Mouse (Mus musculus) forebrain, embryonic 14.5 days (tissue): ENCODE measurements around the gene Fpr3. TPM values are rescaled to one million over a fixed set of nuclear protein-coding genes. Genes with fewer than 3 reads are reported as not detected.

Experiments used
- ATAC-seq: fragments of 200-750 bp; cut with Nextera tagmentation; 2 replicates; pipeline ENCODE4 v1.8.0; 2017; ENCODE audit warnings: mild to moderate bottlenecking, moderate library complexity
- DNase-seq: peaks from one replicate; pipeline ENCODE4 v3.0.0-alpha.2; 2015; ENCODE audit warnings: low spot score
- H3K27ac ChIP-seq: fragments of 300-500 bp; sonication (generic); 2 replicates; pipeline ENCODE4 v1.5.1; 2014; ENCODE audit warnings: low read depth, mild to moderate bottlenecking, control low read depth, low read length, moderate library complexity
- H3K27me3 ChIP-seq: fragments of 300-500 bp; sonication (generic); replicated peaks from 2 replicates; pipeline ENCODE4 v1.6.1; 2014; ENCODE audit warnings: low read length, control low read depth, mixed read lengths; ENCODE audit not compliant: control insufficient read depth, insufficient read depth
- H3K36me3 ChIP-seq: fragments of 300-500 bp; sonication (generic); 2 replicates; pipeline ENCODE4 v1.6.1; 2014; ENCODE audit warnings: low read length, control low read depth; ENCODE audit not compliant: control insufficient read depth, insufficient read depth
- H3K4me1 ChIP-seq: fragments of 300-500 bp; sonication (generic); 2 replicates; pipeline ENCODE4 v1.6.1; 2014; ENCODE audit warnings: antibody characterized with exemption, low read length, control low read depth; ENCODE audit not compliant: control insufficient read depth, insufficient read depth
- H3K4me2 ChIP-seq: fragments of 300-500 bp; sonication (generic); 2 replicates; pipeline ENCODE4 v1.6.1; 2014; ENCODE audit warnings: mild to moderate bottlenecking, control low read depth, low read length
- H3K4me3 ChIP-seq: fragments of 300-500 bp; sonication (generic); 2 replicates; pipeline ENCODE4 v1.5.1; 2014; ENCODE audit warnings: low read depth, low read length, control low read depth
- H3K9ac ChIP-seq: fragments of 300-500 bp; sonication (generic); 2 replicates; pipeline ENCODE4 v1.6.1; 2014; ENCODE audit warnings: mild to moderate bottlenecking, low read length, control low read depth, moderate library complexity
- H3K9me3 ChIP-seq: fragments of 300-500 bp; sonication (generic); replicated peaks from 2 replicates; pipeline ENCODE4 v1.6.1; 2016; ENCODE audit warnings: low read length, control low read depth, mixed read lengths; ENCODE audit not compliant: control insufficient read depth
- WGBS: fragments of 180-500 bp; shearing (Covaris S2); extraction: QIAGEN DNeasy Blood & Tissue Kit; methylation state at CpG from one replicate; pipeline ENCODE4 v1.1.7; 2014; 5-methylcytosine and 5-hydroxymethylcytosine counted together
- polyA plus RNA-seq: library from polyadenylated mRNA; unstranded; fragments of >200 nt; fragmentation: Nextera tagmentation; extraction: Ambion mirVana; gene quantifications from 2 replicates; pipeline ENCODE4 v1.2.1, GENCODE M21; 2014

Fpr3 gene
- polyA plus RNA-seq, 1 experiment from 2014 or later = not detected

DNA sequence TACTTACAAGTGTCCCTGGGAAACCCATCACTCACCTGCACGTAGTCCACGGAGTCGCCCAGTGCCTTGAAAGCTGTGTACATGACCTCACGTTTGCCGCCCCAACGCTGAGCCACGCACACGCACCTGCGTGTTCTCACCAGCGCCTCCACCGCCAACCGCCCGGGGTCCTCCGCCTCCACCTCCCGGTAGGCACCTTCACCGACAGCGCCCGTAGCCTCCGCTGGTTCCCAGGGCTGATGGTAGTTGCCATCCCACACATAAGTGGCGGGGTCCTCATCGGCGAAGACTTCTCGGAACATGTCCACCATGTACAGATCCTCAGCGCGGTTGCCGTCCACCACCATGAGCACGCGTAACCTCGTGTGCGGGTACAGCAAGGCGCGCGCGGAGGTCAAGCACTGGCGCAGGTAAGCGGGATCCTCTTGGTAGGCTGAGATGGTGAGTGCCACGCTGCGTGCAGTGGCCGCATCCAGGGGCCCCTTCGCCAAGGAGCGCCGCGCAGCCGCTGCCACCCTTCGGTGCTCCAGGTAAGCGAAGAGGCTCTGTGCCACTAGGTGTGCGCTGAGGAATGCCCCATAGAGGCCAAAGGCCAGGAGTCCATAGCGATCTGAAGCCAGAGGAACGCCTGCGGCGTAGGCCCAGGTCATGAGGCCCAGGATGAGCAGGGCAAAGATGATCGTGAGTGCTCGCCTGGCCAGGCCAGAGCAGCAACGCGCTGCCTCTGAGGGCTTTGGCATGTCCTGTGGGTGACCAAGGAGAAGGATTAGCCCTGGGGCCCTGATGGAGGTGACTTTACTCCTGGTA is 37.5 kb upstream of the Fpr3 start:
- H3K4me3 ChIP-seq = no peak overlapping the region
- no peaks in the 10 kb centered on the region for H3K9me3 ChIP-seq
- H3K4me1 ChIP-seq = no peaks in the 10 kb centered on the region
- DNase-seq = no peak
- ATAC-seq = peak; percentile 30; the same call in 1 of the 2 replicates
- no peaks in the 10 kb centered on the region for H3K27me3 ChIP-seq
- H3K27ac ChIP-seq = no peak overlapping the region
- WGBS = 24% methylated on average over 55 of the region's 55 CpGs
- no peak overlapping the region for H3K9ac ChIP-seq
- H3K36me3 ChIP-seq = no peaks in the 10 kb centered on the region
- H3K4me2 ChIP-seq = peak overlapping the region; percentile 23

DNA sequence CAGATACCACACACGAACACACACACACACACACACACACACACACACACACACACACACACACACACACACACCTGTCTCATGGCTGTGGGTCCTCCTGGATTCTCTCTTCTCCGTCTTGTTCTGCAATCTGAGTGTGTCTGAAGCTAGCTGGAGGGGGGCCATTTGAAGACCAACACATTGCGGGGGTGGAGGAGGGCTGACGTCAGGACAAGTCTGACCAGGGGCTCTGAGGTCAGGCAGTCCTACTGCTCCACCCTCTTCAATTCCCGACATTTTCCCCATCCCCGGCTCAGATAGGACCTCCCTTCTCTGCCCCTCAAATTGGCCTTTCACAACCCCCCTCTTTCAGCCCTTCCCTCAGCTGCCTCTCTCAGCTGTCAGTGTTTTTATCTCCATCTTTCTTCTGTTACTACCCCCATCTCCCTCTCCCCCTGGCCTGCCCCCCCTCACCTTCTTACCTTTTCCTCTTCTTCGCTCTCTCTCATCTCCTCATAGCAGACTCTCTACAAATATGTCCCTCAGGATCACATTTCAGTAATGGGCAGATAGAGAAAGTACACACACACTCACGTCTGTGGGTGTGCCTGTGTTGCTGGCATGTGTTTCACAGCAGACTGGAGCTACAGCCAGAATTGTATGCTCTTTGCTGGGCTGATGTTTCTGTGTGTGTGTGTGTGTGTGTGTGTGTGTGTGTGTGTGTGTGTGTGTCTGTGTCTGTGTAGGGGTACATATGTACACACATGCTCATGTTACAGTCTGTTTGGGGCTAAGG is 32.4 kb upstream of the Fpr3 start, which contains the start of gene Has1:
Has1 (minus strand) TSS at position 142 of the 775 bp plus-strand sequence.
- H3K9ac ChIP-seq = no peak within 1 kb of the TSS
- H3K4me3 ChIP-seq = no peak within 1 kb of the TSS
- H3K4me2 ChIP-seq = no peak within 1 kb of the TSS
- ATAC-seq = no peak
- no peaks in the 10 kb centered on the region for H3K4me1 ChIP-seq
- no peak within 1 kb of the TSS for H3K27ac ChIP-seq
- no peaks in the 10 kb centered on the region for H3K9me3 ChIP-seq
- DNase-seq = no peak
- 71% methylated on average over 8 of the region's 8 CpGs for WGBS
- no peaks in the 10 kb centered on the region for H3K36me3 ChIP-seq
- no peaks in the 10 kb centered on the region for H3K27me3 ChIP-seq

DNA sequence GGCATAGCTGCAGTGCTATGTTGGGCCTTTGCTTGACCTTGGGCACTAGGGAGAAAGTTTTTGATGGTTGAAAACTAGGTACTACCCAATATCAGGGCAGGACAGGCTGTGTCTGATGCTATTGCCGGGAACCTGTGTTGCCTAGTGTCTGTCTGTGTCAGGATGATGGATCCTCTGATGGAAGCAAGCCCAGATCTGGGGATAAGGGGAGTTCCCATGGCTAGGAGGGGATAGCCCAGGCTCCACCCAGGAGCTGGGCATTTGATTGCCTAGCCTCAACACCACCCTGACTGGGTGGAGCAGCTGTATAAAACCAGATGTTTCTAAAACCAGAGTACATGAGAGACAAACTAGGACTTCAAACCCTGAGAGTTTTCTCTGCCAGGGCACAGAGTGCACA is 31.0 kb upstream of the Fpr3 start:
- Histone ChIP-seq H3K9me3 (no peaks in the 10 kb centered on the region), H3K27ac (no peak overlapping the region), H3K36me3 (no peaks in the 10 kb centered on the region), H3K4me3 (no peak overlapping the region), H3K27me3 (no peaks in the 10 kb centered on the region), H3K4me1 (no peaks in the 10 kb centered on the region), H3K9ac (no peak overlapping the region), H3K4me2 (no peak overlapping the region)
- DNase-seq = no peak
- ATAC-seq = no peak
- 86% methylated on average over 1 of the region's 1 CpGs for WGBS

DNA sequence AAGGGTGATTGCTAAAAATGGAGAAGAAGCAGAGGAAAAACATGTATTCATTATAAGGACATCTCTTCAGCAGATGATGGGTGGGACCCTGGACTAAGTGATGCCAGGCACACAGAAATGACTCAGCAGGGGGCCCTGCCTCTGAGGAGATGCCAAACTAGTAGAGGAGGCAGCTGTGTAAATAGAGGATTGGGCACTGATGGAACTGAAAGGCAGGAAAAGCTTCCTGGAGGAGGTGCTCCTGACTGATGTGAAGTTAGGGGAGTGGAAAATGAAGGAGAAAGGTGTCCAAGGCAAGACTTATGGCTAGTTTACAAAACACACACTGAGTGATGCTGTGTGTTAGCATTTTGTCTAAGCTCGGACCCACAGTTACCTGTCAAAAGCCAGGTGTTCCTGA is 30.2 kb upstream of the Fpr3 start:
- Histone ChIP-seq H3K4me3 (no peak overlapping the region), H3K9ac (no peak overlapping the region), H3K27ac (no peak overlapping the region), H3K9me3 (no peaks in the 10 kb centered on the region), H3K36me3 (no peaks in the 10 kb centered on the region), H3K4me1 (no peaks in the 10 kb centered on the region), H3K27me3 (no peaks in the 10 kb centered on the region), H3K4me2 (no peak overlapping the region)
- ATAC-seq (no peak), DNase-seq (no peak)
- 92% methylated on average over 1 of the region's 1 CpGs for WGBS

DNA sequence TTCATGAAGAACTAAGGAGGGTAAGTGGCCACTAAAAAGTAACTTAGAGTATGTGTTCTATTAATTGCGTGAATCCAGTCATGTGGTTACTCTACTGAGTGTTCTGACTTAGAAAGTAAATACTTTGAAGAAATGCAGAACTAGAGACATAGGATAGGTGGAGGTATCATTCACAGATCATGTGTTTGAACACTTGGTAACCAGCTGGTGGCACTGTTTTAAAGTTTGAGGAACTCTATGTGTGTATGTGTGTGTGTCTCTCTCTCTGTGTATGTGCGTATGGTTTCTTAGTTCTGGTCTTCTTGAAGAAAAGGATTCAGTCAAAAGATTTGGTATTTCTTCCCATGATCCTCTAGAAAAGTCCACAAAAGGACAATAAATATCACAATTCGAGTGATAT is 27.5 kb upstream of the Fpr3 start:
- H3K27me3 ChIP-seq = no peaks in the 10 kb centered on the region
- no peak overlapping the region for H3K27ac ChIP-seq
- no peaks in the 10 kb centered on the region for H3K9me3 ChIP-seq
- H3K4me3 ChIP-seq = no peak overlapping the region
- H3K36me3 ChIP-seq = no peaks in the 10 kb centered on the region
- no peak for DNase-seq
- no peak overlapping the region for H3K9ac ChIP-seq
- 89% methylated on average over 3 of the region's 3 CpGs for WGBS
- no peak for ATAC-seq
- H3K4me2 ChIP-seq = no peak overlapping the region
- H3K4me1 ChIP-seq = no peaks in the 10 kb centered on the region

DNA sequence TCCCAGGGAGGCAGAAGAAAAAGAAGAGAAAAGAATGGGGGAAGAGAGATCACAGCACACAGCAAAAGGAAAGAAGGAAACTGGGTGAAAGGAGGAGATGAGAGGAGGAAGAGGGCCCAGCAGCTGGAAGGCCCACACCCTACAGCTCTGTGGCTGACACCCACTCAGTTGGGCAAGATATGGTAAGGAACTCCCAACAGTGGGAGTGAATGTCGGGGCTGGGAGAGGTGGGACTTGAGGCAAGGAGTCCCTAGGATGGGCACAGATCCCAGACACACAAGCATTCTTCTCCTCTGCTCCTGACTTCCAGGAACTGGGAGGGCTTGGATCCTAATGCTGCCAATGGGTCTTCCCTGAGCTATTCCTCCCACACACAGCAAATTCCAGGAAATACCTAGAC is 25.3 kb upstream of the Fpr3 start:
- Histone ChIP-seq H3K27me3 (no peaks in the 10 kb centered on the region), H3K4me1 (no peaks in the 10 kb centered on the region), H3K4me2 (no peak overlapping the region), H3K4me3 (no peak overlapping the region), H3K27ac (no peak overlapping the region), H3K9ac (no peak overlapping the region), H3K36me3 (no peaks in the 10 kb centered on the region), H3K9me3 (no peaks in the 10 kb centered on the region)
- WGBS = 45% methylated on average over 1 of the region's 1 CpGs
- DNase-seq (no peak), ATAC-seq (no peak)

DNA sequence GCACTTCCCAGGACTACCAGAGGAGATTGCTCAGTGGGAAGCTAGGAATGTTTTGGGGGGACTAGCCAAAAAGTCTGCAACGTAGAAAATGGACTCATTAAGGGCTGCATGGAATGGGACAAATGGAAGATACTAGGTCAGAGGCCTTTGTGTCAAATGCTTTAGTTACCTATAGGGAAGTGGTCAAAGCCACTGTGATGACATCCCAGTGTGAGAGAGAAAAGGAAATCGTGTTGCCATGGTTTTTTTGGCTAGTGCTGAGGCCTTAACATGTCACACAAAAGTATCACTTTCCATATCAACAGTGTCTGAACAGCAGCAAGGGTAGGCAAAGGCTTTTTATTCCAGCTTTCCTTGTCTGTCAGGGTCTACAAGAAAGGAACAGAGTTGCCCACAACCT is 22.5 kb upstream of the Fpr3 start:
- ATAC-seq (no peak), DNase-seq (no peak)
- WGBS = 53% methylated on average over 2 of the region's 2 CpGs
- no peaks in the 10 kb centered on the region for H3K9me3 ChIP-seq
- no peak overlapping the region for H3K4me3 ChIP-seq
- H3K9ac ChIP-seq = no peak overlapping the region
- no peak overlapping the region for H3K4me2 ChIP-seq
- H3K36me3 ChIP-seq = no peaks in the 10 kb centered on the region
- no peak overlapping the region for H3K27ac ChIP-seq
- no peaks in the 10 kb centered on the region for H3K27me3 ChIP-seq
- H3K4me1 ChIP-seq = no peaks in the 10 kb centered on the region

DNA sequence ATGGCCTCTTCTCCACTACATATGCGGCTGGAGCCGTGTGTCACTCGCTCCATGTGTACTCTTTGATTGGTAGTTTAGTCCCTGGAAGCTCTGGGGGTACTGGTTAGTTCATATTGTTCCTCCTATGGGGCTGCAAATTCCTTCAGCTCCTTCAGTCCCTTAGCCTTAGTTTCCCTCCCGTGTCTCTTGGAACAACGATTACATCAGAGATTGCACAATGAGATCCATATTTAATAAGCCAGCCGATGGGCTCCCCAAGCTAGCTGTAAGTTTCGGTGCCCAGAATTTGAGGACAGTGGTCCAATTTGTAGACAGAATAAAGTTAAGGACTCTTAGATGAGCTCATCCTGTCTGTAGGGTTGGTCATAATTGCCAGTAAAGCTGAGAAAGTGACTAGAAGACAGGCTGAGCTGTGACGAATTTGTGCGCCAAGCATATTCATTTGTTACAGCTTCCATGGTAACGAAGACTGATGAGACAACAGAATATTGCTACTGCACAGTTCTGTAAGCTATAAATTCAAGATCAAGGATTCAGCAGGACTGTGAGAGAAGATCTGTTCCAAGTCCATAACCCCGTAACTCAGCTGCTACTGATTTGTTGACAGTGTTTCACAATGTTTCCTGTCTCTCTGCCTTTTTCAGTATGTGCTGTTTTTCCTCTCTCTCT is 20.7 kb upstream of the Fpr3 start:
- Histone ChIP-seq H3K36me3 (no peaks in the 10 kb centered on the region), H3K4me1 (no peaks in the 10 kb centered on the region), H3K9ac (no peak overlapping the region), H3K4me2 (no peak overlapping the region), H3K27ac (no peak overlapping the region), H3K9me3 (no peaks in the 10 kb centered on the region), H3K4me3 (no peak overlapping the region), H3K27me3 (no peaks in the 10 kb centered on the region)
- no peak for DNase-seq
- no peak for ATAC-seq
- 91% methylated on average over 11 of the region's 11 CpGs for WGBS
